Mouse (Mus musculus): ENCODE data around the gene Pam.
"Not testable (repeated sequence)": the region's sequence is repeated elsewhere in the genome, so short reads cannot be mapped to it uniquely, and the experiment has no call there.

The Pam gene

GRCm38 (mm10) chr1:97969765-97970164 lies 125.7 kb downstream of the Pam start:
- no peak for DNase-seq (ENCODE audit: low spot score in 2 of 2)

GRCm38 (mm10) chr1:97963711-97964110 lies 131.7 kb downstream of the Pam start:
- DNase-seq (ENCODE audit: low spot score in 2 of 2), result no peak

GRCm38 (mm10) chr1:97962134-97962533 lies 133.3 kb downstream of the Pam start:
- DNase-seq (ENCODE audit: low spot score in 2 of 2), result no peak

DNA sequence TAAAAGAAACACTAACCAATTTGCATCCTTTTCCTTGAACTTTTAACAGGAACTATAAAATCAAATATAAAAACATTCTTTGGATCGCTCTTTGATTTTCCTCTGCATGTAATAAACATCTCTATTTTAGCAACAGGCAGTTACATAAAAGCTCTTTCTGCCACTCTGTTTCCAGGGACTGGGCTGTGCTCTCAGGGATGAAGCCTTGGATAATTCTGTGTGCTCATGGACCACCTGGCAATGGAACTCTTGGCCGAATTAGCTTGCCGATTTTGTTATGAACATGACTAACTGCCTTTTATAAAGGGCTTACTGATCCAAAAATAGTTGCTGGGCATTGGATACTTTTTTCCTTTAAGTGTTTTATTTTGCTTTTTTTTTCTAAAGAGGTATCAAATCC lies 134.8 kb downstream of the Pam start:
- no peak for DNase-seq (ENCODE audit: low spot score in 2 of 2)

GRCm38 (mm10) chr1:97960124-97960523 lies 135.3 kb downstream of the Pam start:
- DNase-seq (ENCODE audit: low spot score in 2 of 2), result no peak

GRCm38 (mm10) chr1:97958759-97959158 lies 136.7 kb downstream of the Pam start:
- DNase-seq (ENCODE audit: low spot score in 2 of 2), result no peak

GRCm38 (mm10) chr1:97949258-97949657 lies 146.2 kb downstream of the Pam start:
- not testable (repeated sequence) for DNase-seq (ENCODE audit: low spot score in 2 of 2)

- DNase-seq (ENCODE audit: low spot score in 2 of 2), result no peak
Observed at GRCm38 (mm10) chr1:97947100-97947499, 148.3 kb downstream of the Pam start.

- DNase-seq (ENCODE audit: low spot score in 2 of 2), result no peak
Observed at GRCm38 (mm10) chr1:97943908-97944608, 151.4 kb downstream of the Pam start.

- DNase-seq (ENCODE audit: low spot score in 2 of 2), result no peak
Observed at GRCm38 (mm10) chr1:97943402-97943801, 152.0 kb downstream of the Pam start.

DNA sequence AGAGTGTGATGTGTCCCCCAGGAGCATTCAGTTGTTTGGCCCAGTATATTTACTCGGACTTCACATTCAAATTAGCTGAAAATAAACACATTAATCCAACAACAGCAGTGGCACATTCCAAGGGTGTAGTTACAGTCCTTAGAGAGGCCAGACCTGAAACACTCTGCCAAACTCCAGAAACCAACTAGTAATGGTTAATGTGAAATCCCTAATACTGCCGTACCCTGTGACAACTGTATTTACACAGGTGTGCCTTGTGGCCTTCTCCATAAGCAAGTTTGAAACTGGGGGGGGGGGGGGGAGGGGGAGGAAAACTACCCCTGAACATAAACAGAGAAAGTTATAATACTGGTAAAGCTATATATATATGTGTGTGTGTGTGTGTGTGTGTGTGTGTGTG lies 152.5 kb downstream of the Pam start:
- no peak for DNase-seq (ENCODE audit: low spot score in 2 of 2)

DNA sequence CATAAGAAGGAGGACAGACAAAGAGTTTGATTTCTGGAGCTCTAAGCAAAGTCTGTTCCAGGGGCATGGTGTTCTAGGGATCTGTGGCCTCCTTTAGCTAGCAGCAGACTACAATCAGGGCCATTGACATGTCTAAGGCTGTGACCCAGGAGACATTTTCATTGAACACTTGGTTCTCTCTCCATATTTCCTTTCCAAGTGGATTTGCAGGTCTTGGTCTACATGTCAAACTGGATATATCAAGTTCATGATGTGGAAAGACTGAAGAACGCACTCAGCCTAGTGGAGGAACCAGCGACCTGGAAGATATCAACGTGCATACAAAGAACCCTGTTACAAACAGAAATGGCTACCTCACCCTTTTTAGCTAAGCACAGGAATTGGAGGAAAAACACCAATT lies 156.9 kb downstream of the Pam start:
- DNase-seq (ENCODE audit: low spot score in 2 of 2), result no peak

DNA sequence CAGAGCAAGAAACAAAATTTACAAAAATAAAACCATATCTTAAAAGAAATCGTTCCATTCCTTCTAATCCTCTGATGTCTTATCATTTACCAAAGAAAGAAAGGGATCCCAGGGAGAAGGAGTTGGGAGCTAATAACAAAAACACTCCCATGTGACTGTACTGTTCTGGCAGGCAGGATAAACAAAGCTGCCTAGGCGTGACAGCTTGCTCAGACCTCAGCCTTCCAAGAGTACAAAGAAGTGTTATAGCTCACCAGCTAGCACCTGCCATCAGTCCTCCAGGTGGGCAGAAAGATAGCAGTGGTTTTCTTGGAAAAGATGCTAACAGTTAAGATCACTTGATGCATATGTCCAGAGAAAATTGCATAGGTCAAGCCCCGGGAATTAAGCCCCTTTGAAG lies 157.4 kb downstream of the Pam start:
- DNase-seq (ENCODE audit: low spot score in 2 of 2), result no peak

DNA sequence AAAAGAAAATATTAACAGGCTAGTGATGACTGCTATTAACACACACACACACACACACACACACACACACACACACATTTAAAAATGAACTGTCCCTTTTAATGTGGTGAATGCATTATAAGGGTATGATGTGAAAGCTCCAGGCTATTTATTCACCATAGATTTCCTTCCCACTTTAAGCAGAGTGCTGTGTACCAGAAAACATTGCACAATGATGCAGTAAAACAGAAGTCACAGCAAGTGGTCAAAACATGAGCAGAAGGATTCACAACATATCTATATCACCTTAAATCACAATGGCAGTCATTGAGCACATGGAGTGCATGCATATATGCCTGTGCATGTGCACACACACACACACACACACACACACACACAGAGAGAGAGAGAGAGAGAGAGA lies 160.5 kb downstream of the Pam start:
- DNase-seq (ENCODE audit: low spot score in 2 of 2), result no peak

DNA sequence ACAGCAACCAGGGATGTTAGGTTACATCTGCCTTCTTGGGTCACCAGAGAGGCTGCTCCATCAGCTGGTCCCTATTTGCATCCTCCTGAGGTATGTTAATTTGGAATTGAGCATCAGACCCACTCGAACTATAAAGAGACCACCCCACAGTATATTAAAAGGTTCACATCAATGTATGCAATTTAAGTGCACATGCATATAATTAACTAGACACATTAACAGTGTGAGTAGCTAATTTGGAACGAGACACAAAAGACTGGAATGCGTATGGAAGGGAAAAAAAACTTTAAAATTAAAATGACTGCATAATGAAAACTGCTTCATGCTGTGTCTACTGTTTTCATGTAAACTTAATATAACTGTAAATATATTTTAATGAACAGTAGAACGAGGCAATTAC lies 164.2 kb downstream of the Pam start:
- DNase-seq (ENCODE audit: low spot score in 2 of 2), result no peak

DNA sequence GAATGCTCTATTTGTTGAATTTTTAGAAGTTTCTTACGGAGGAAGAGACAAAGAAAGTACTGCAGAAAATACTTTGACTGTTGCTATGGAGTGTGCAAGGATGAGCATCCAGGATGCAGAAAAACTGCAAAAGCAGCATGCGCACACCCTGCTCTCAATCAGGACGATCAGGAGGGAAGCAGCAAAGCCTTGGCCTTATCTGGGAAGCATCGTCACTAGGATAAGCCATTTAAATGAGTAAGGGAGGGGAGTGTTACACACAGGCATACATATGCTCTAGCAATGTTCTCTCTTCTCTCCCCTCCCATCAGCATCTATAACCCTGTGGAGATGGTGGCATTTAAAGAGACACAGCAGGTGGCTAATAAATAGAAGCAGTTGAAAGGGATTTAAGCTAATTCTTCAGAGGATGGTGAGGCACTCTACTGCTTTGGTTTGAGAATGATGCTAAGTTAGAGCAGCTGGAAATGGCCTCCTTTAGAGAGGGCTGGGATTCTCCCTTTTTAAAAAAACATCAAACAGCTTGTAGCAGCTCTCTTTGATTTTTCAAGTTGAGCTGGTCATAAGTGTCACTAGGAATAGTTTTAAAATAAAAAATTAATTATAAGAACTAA lies 165.9 kb downstream of the Pam start:
- no peak for DNase-seq (ENCODE audit: low spot score in 2 of 2)

- DNase-seq (ENCODE audit: low spot score in 2 of 2), result no peak
Observed at GRCm38 (mm10) chr1:97926789-97927188, 168.7 kb downstream of the Pam start.

DNA sequence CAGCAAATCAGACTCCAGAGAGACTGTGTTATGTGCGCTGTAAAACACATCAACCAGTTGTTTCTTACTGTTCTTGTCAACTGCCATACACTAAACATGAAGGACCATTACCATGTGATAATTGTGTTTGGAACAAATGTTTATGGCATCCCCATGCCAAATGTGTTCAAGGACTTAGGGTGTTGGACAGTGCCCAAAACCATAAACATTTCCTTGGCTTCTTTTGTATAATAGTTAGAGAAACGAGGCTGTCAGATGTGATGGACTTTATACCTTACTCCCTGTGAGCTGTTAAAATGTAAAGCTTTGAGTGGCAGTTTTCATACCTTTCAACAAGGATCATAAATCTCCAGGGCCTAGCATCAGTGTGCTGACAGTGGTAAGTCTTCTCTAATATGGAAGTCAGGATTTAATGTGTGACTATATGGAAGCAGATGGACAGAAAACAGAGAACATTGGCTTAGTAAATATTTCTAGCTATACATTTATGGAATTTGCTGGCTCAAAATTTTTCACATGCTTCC lies 169.4 kb downstream of the Pam start:
- no peak for DNase-seq (ENCODE audit: low spot score in 2 of 2)

DNA sequence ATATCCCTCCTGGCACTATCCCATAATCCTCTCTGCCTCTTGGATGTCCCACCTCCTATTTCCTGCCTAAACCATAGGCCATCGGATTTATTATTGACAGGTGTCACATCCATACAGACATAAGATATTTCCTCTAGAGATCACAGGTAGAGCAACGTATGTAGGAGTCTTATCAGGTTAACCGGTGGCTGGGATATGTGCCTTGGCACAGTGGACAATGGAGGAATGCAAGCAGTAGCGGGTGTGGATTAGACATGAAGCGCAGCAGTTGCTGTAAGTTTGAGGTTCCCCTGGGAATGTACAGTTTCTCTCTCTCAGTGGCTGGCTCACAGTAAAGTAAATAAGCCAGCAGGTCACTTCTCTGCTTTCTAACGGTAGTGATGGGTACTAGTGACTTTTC lies 173.1 kb downstream of the Pam start:
- no peak for DNase-seq (ENCODE audit: low spot score in 2 of 2)

DNA sequence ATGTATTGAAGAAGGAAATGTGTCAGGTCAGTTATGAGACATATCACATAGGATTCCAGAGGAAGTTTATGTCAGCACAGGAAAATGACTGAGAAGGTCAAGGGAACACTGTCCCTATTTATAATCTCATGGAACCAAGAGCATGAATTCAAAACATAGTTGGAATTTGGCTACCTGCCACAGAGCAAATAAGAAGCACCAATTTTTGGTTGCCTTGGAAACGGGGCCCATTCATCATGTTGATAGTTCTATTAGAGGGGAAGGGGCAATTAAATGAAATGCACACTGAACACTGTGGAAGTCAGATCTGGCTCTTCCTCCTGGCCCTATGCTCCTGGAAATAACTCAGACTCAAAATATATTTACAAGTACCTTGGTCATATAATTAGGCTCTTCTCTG lies 173.6 kb downstream of the Pam start:
- no peak for DNase-seq (ENCODE audit: low spot score in 2 of 2)

DNA sequence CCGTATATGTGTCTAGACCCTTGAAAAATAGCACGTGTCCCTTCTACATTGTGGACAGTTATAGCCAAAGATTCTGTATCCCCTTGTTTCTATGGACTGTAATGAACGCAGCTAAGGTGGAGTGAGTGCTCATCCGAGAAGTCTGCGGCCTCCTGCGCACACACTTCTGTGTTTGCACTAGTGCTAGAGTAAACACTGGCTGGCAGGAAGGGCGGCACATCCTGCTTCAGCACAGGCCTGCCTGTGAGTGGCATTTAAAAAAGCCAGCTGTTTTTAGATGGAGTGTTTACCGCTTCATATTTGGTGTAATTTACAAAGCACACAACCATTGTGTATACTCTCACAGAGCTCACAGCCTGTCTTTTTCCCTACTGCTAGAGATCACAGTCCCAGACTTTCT lies 177.0 kb downstream of the Pam start:
- DNase-seq (ENCODE audit: low spot score in 2 of 2), result no peak

DNA sequence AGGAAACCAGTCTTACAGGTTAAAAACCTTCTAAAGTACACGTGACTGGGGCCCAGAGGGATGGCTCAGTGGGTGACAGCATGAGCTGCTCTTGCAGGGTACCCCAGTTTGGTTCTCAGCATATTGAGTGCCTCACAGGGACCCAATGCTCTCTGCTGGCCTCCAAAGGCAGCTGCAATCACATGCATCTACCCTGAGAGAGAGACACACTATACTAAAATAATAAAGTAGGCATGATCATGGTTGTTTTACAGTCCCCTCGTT lies 178.5 kb downstream of the Pam start:
- DNase-seq (ENCODE audit: low spot score in 2 of 2), result no peak

GRCm38 (mm10) chr1:97916218-97916970 lies 179.1 kb downstream of the Pam start:
- no peak for DNase-seq (ENCODE audit: low spot score in 2 of 2)
